Mouse (Mus musculus): Measurements from ENCODE around the gene Mad2l2. TPM values are rescaled to one million over a fixed set of nuclear protein-coding genes. Genes with fewer than 3 reads are reported as not detected.

The Mad2l2 gene
- total RNA-seq, 1 experiment: 34.0 TPM

DNA sequence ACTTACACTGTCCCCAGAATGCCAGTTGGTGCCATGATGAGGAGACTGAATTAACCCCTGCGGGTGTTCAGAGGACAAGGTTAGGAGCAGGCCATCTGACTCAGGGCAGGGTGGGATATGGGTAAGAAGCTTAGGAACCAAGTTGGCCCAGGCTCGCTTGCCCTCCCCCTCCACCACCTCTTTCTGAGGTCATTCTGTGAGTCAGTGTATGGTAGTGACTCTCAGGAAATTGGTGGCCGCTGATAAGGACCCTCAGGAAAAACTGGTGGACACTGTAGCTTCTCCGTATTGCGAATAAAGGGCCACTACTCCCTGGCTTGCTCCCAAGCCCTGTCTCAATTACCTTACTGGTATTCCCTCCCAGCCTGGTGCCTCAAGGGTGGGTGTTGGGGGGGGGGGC, 21.0 kb upstream of the Mad2l2 start:
- in situ Hi-C loops (cut with MboI; ENCODE audit: low sequenced_read_pairs in 2 of 2, unreplicated experiment in 2 of 2): no loop called here
- DNase-seq (ENCODE audit: low read depth, low spot score): no peak
- Histone ChIP-seq H3K27ac (ENCODE audit: insufficient read depth, low read depth, low read length, poor library complexity, severe bottlenecking) (no peak overlapping the region), H3K9me3 (ENCODE audit: control insufficient read depth, insufficient read depth, low read depth, low read length) (no peaks in the 10 kb centered on the region), H3K4me3 (ENCODE audit: insufficient read depth in 1 of 2, low read depth in 1 of 2, low read length in 2 of 2, poor library complexity in 1 of 2, severe bottlenecking in 1 of 2) (no peak overlapping the region), H3K4me1 (ENCODE audit: control insufficient read depth in 2 of 2, insufficient read depth in 2 of 2, low read length in 2 of 2, poor library complexity in 1 of 2) (peaks cover 0 to 16% of the 10 kb centered on the region in 2 experiments; a peak in 3 of 4 replicates), H3K36me3 (ENCODE audit: control insufficient read depth, insufficient read depth, low read length, poor library complexity, severe bottlenecking) (no peaks in the 10 kb centered on the region), H3K9ac (ENCODE audit: insufficient read depth, low read depth, low read length, poor library complexity, severe bottlenecking) (no peak overlapping the region)
- TF ChIP-seq HCFC1 (IDR thresholded peaks at IDR 0.05; ENCODE audit: borderline replicate concordance, insufficient read depth, low read length): no peak
- TF ChIP-seq CHD2 (IDR thresholded peaks at IDR 0.05; ENCODE audit: low read depth, low read length): no peak
- no peak for TF ChIP-seq MAFK (IDR thresholded peaks at IDR 0.05; ENCODE audit: insufficient read depth, low read depth, low read length)
- no peak for TF ChIP-seq ZNF384 (IDR thresholded peaks at IDR 0.05; ENCODE audit: low read depth, low read length)
- no peak for TF ChIP-seq ZC3H11A (IDR thresholded peaks at IDR 0.05; ENCODE audit: borderline replicate concordance, low read depth, low read length)

DNA sequence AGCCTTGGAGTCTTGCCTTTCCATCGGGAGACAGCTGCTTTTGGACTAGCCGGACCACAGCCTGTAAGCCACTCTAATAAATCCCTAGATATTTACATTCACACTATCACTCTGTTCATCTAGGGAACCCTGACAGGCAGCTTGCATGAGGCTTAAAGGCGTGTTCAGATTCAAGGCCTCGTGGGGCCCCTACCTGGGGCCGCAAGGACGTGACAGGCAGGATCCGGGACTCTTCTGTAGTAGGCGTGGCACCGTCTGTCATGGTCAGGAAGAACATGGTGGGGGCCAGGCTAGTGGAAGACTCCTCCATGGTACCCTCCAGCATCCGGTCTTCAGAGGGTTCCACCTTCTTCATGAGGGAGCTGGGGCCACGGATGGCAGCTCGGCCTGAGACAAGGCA, 17.7 kb upstream of the Mad2l2 start:
- TF ChIP-seq HCFC1 (IDR thresholded peaks at IDR 0.05; ENCODE audit: borderline replicate concordance, insufficient read depth, low read length) (no peak), CHD2 (IDR thresholded peaks at IDR 0.05; ENCODE audit: low read depth, low read length) (no peak), ZC3H11A (IDR thresholded peaks at IDR 0.05; ENCODE audit: borderline replicate concordance, low read depth, low read length) (no peak), MAFK (IDR thresholded peaks at IDR 0.05; ENCODE audit: insufficient read depth, low read depth, low read length) (no peak), ZNF384 (IDR thresholded peaks at IDR 0.05; ENCODE audit: low read depth, low read length) (no peak)
- Histone ChIP-seq H3K27ac (ENCODE audit: insufficient read depth, low read depth, low read length, poor library complexity, severe bottlenecking) (no peak overlapping the region; the same call in 1 of the 2 replicates), H3K4me3 (ENCODE audit: insufficient read depth in 1 of 2, low read depth in 1 of 2, low read length in 2 of 2, poor library complexity in 1 of 2, severe bottlenecking in 1 of 2) (no peak overlapping the region), H3K9ac (ENCODE audit: insufficient read depth, low read depth, low read length, poor library complexity, severe bottlenecking) (no peak overlapping the region; the same call in 1 of the 2 replicates), H3K36me3 (ENCODE audit: control insufficient read depth, insufficient read depth, low read length, poor library complexity, severe bottlenecking) (no peaks in the 10 kb centered on the region), H3K9me3 (ENCODE audit: control insufficient read depth, insufficient read depth, low read depth, low read length) (no peaks in the 10 kb centered on the region), H3K4me1 (ENCODE audit: control insufficient read depth in 2 of 2, insufficient read depth in 2 of 2, low read length in 2 of 2, poor library complexity in 1 of 2) (peaks cover 0 to 20% of the 10 kb centered on the region in 2 experiments; a peak in 2 of 4 replicates)
- no peak for DNase-seq (ENCODE audit: low read depth, low spot score)
- in situ Hi-C loops (cut with MboI; ENCODE audit: low sequenced_read_pairs in 2 of 2, unreplicated experiment in 2 of 2): loop anchor here in 1 of 2 experiments (5.0 kb wide), 1 partner anchor 55 kb away; no protein-coding TSS in a partner anchor

DNA sequence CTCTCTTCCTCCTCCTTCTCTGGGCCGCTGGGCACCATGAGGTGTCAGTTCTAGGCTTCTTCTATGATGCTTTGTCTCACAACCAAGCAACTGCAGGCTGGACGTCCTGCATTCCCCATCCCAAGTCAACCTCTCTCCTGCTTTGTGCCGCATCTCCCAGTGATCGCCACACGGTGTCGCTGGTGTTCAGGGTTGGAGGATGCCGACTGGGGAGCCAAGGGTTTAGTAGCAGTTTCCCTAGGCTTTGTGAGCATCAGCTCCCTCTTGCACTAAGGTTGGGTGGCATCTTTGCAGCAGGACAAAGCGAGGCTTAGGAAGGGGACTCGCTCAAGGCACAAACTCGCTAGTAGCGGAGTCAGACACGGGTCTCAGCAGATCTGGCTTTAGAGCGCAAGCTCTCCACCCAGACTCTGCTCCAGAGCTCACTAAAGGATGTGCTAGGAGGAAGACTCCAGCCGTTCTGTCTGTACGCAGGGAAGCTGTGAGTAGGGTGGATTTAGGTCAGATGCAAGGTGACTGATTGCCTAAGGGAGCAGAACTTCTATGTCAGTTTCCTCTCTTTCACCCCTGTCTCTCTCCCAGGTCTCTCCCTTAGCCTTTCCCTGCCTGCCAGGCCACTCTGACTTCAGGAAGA, 15.3 kb upstream of the Mad2l2 start:
- DNase-seq (ENCODE audit: low read depth, low spot score): peak; percentile 91
- Histone ChIP-seq H3K4me3 (ENCODE audit: insufficient read depth in 1 of 2, low read depth in 1 of 2, low read length in 2 of 2, poor library complexity in 1 of 2, severe bottlenecking in 1 of 2) (peak overlapping the region; percentile 12 to 26; a peak in 3 of 4 replicates), H3K9ac (ENCODE audit: insufficient read depth, low read depth, low read length, poor library complexity, severe bottlenecking) (peak overlapping the region; percentile 55; the same call in 1 of the 2 replicates), H3K36me3 (ENCODE audit: control insufficient read depth, insufficient read depth, low read length, poor library complexity, severe bottlenecking) (no peaks in the 10 kb centered on the region), H3K27ac (ENCODE audit: insufficient read depth, low read depth, low read length, poor library complexity, severe bottlenecking) (no peak overlapping the region), H3K9me3 (ENCODE audit: control insufficient read depth, insufficient read depth, low read depth, low read length) (no peaks in the 10 kb centered on the region), H3K4me1 (ENCODE audit: control insufficient read depth in 2 of 2, insufficient read depth in 2 of 2, low read length in 2 of 2, poor library complexity in 1 of 2) (peaks cover 0 to 10% of the 10 kb centered on the region in 2 experiments; a peak in 2 of 4 replicates)
- TF ChIP-seq HCFC1 (IDR thresholded peaks at IDR 0.05; ENCODE audit: borderline replicate concordance, insufficient read depth, low read length) (no peak), CHD2 (IDR thresholded peaks at IDR 0.05; ENCODE audit: low read depth, low read length) (no peak), ZC3H11A (IDR thresholded peaks at IDR 0.05; ENCODE audit: borderline replicate concordance, low read depth, low read length) (peak; percentile 39; the same call in 1 of the 2 replicates)
- in situ Hi-C loops (cut with MboI; ENCODE audit: low sequenced_read_pairs in 2 of 2, unreplicated experiment in 2 of 2): loop anchor here in 1 of 2 experiments (5.0 kb wide), 1 partner anchor 52 kb away; no protein-coding TSS in a partner anchor

DNA sequence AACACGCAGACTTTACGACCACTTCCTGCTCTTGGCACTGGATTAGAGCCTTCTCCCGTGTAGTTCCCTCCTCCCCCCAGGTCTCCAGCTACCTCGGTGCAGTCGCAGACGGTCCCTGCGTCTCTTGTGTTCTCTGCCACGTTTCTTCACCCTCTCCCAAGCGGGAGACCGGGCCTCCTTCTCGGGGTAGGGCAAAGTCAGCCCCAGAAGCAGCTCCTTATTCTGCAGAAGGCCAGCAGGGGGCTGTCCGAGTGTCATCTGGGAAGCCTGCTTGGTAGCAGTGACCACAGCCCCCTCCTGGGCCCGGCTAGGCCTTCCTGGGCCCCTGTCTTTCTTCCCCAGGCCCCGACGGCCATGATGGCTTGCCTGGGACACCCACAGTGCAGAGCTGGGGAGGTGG, 14.7 kb upstream of the Mad2l2 start:
- no peak overlapping the region for H3K27ac ChIP-seq (ENCODE audit: insufficient read depth, low read depth, low read length, poor library complexity, severe bottlenecking)
- H3K9ac ChIP-seq (ENCODE audit: insufficient read depth, low read depth, low read length, poor library complexity, severe bottlenecking): peak overlapping the region; percentile 55
- DNase-seq (ENCODE audit: low read depth, low spot score): no peak
- H3K36me3 ChIP-seq (ENCODE audit: control insufficient read depth, insufficient read depth, low read length, poor library complexity, severe bottlenecking): no peaks in the 10 kb centered on the region
- H3K4me3 ChIP-seq (ENCODE audit: insufficient read depth in 1 of 2, low read depth in 1 of 2, low read length in 2 of 2, poor library complexity in 1 of 2, severe bottlenecking in 1 of 2): peak overlapping the region in 1 of 2 experiments; percentile 11; a peak in 1 of 4 replicates
- no peaks in the 10 kb centered on the region for H3K9me3 ChIP-seq (ENCODE audit: control insufficient read depth, insufficient read depth, low read depth, low read length)
- in situ Hi-C loops (cut with MboI; ENCODE audit: low sequenced_read_pairs in 2 of 2, unreplicated experiment in 2 of 2): no loop called here
- peaks cover 0 to 10% of the 10 kb centered on the region in 2 experiments; a peak in 2 of 4 replicates for H3K4me1 ChIP-seq (ENCODE audit: control insufficient read depth in 2 of 2, insufficient read depth in 2 of 2, low read length in 2 of 2, poor library complexity in 1 of 2)
- no peak for TF ChIP-seq ZNF384 (IDR thresholded peaks at IDR 0.05; ENCODE audit: low read depth, low read length)
- TF ChIP-seq CHD2 (IDR thresholded peaks at IDR 0.05; ENCODE audit: low read depth, low read length): no peak
- TF ChIP-seq MAFK (IDR thresholded peaks at IDR 0.05; ENCODE audit: insufficient read depth, low read depth, low read length): no peak
- no peak for TF ChIP-seq HCFC1 (IDR thresholded peaks at IDR 0.05; ENCODE audit: borderline replicate concordance, insufficient read depth, low read length)
- no peak for TF ChIP-seq ZC3H11A (IDR thresholded peaks at IDR 0.05; ENCODE audit: borderline replicate concordance, low read depth, low read length)
